Mouse (Mus musculus) hindbrain, embryonic 11.5 days (tissue): Measurements from ENCODE around the gene D430042O09Rik. TPM values are rescaled to one million over a fixed set of nuclear protein-coding genes. Genes with fewer than 3 reads are reported as not detected.
"Not testable (repeated sequence)": the region's sequence is repeated elsewhere in the genome, so short reads cannot be mapped to it uniquely, and the experiment has no call there.

ENCODE experiments used
- ATAC-seq: fragments of 200-750 bp; cut with Nextera tagmentation; 2 replicates; pipeline ENCODE4 v1.8.0; 2017; ENCODE audit warnings: mild to moderate bottlenecking, moderate TSS enrichment, moderate library complexity; ENCODE audit not compliant: low FRiP score
- DNase-seq: peaks from one replicate; pipeline ENCODE4 v3.0.0-alpha.2; 2015; ENCODE audit warnings: low spot score
- H3K27ac ChIP-seq: fragments of 300-500 bp; sonication (generic); 2 replicates; pipeline ENCODE4 v1.5.1; 2014; ENCODE audit warnings: mild to moderate bottlenecking, low read depth, low read length
- H3K27me3 ChIP-seq: fragments of 300-500 bp; sonication (generic); 2 replicates; pipeline ENCODE4 v1.6.1; 2014; ENCODE audit warnings: mild to moderate bottlenecking, low read length, moderate library complexity, mixed read lengths; ENCODE audit not compliant: control insufficient read depth, insufficient read depth
- H3K36me3 ChIP-seq: fragments of 300-500 bp; sonication (generic); 2 replicates; pipeline ENCODE4 v1.6.1; 2014; ENCODE audit warnings: mild to moderate bottlenecking, low read length, moderate library complexity, mixed read lengths; ENCODE audit not compliant: control insufficient read depth, insufficient read depth
- H3K4me1 ChIP-seq: fragments of 300-500 bp; sonication (generic); replicated peaks from 2 replicates; pipeline ENCODE4 v1.6.1; 2014; ENCODE audit warnings: low read length, mixed read lengths; ENCODE audit not compliant: control insufficient read depth, insufficient read depth
- H3K4me2 ChIP-seq: fragments of 300-500 bp; sonication (generic); replicated peaks from 2 replicates; pipeline ENCODE4 v1.6.1; 2014; ENCODE audit warnings: mild to moderate bottlenecking, low read depth, low read length
- H3K4me3 ChIP-seq: fragments of 300-500 bp; sonication (generic); 2 replicates; pipeline ENCODE4 v1.5.1; 2014; ENCODE audit warnings: low read depth, low read length
- H3K9ac ChIP-seq: fragments of 300-500 bp; sonication (generic); 2 replicates; pipeline ENCODE4 v1.6.1; 2014; ENCODE audit warnings: low read depth, low read length
- H3K9me3 ChIP-seq: fragments of 300-500 bp; sonication (generic); 2 replicates; pipeline ENCODE4 v1.6.1; 2016; ENCODE audit warnings: low read length; ENCODE audit not compliant: control insufficient read depth
- WGBS: fragments of 180-500 bp; shearing (Covaris S2); extraction: QIAGEN DNeasy Blood & Tissue Kit; methylation state at CpG from one replicate; pipeline ENCODE4 v1.1.7; 2014; 5-methylcytosine and 5-hydroxymethylcytosine counted together
- polyA plus RNA-seq: library from polyadenylated mRNA; unstranded; fragments of >200 nt; fragmentation: Nextera tagmentation; extraction: Ambion mirVana; gene quantifications from 2 replicates; pipeline ENCODE4 v1.2.1, GENCODE M21; 2014

The D430042O09Rik gene
- polyA plus RNA-seq, 1 experiment from 2014 or later: 8.0 TPM

- 96% methylated on average over 1 of the region's 1 CpGs for WGBS
- no peak overlapping the region for H3K4me2 ChIP-seq
- H3K4me1 ChIP-seq: peaks cover 12% of the 10 kb centered on the region
- H3K27me3 ChIP-seq: no peaks in the 10 kb centered on the region
- H3K36me3 ChIP-seq: peaks cover 48% of the 10 kb centered on the region
- ATAC-seq (no peak), DNase-seq (no peak)
- no peak overlapping the region for H3K9ac ChIP-seq
- no peak overlapping the region for H3K4me3 ChIP-seq
- no peak overlapping the region for H3K27ac ChIP-seq
- H3K9me3 ChIP-seq: peaks cover 3% of the 10 kb centered on the region; the same call in 1 of the 2 replicates
Observed at GRCm38 (mm10) chr7:125702791-125703190, 4.9 kb upstream of the D430042O09Rik start.

DNA sequence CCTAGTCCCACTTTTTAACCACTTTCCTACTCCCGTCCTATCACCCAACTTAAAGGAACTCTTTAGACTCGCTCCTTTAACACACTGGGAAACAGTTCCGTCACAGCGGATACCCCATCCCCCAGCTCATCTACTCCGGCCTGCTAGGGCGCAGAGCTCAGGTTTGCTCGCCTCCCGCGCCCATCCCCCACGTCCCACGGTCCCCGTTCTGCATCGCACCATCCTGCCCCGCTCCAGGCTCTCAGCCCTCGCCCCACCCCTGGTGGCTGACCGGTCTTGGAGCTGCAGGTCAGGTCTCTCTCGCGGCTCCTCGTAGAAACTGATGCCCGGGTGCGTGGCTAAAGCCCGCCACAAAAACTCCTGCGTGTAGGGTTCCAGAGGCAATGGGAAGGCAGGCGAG is 502 bp upstream of the D430042O09Rik start:
- Histone ChIP-seq H3K4me3 (peak overlapping the region; percentile 87), H3K27ac (peak overlapping the region; percentile 90), H3K36me3 (0 out of 2 replicates have a peak, but pooled peaks cover 12% of the 10 kb centered on the region), H3K9me3 (no peaks in the 10 kb centered on the region), H3K27me3 (no peaks in the 10 kb centered on the region), H3K4me2 (peak overlapping the region; percentile 66), H3K4me1 (peaks cover 12% of the 10 kb centered on the region), H3K9ac (peak overlapping the region; percentile 92)
- ATAC-seq (peak; percentile 90), DNase-seq (peak; percentile 75)
- whole genome bisulfite sequencing: under 1% methylated on average over 24 of the region's 24 CpGs

- H3K36me3 ChIP-seq: 0 out of 2 replicates have a peak, but pooled peaks cover 6% of the 10 kb centered on the region
- WGBS: 2% methylated on average over 14 of the region's 15 CpGs
- peak overlapping the region; percentile 87 for H3K4me3 ChIP-seq
- H3K4me1 ChIP-seq: peaks cover 12% of the 10 kb centered on the region
- ATAC-seq: no peak
- no peak for DNase-seq
- no peaks in the 10 kb centered on the region for H3K9me3 ChIP-seq
- no peaks in the 10 kb centered on the region for H3K27me3 ChIP-seq
- H3K4me2 ChIP-seq: peak overlapping the region; percentile 44
- H3K9ac ChIP-seq: peak overlapping the region; percentile 89
- 0 out of 2 replicates have a peak overlapping the region, but pooled peaks have one; percentile 43 for H3K27ac ChIP-seq
Observed at GRCm38 (mm10) chr7:125708100-125708499, 412 bp downstream of the D430042O09Rik start.

- 88% methylated on average over 6 of the region's 7 CpGs for WGBS
- H3K9ac ChIP-seq, H3K4me3 ChIP-seq, H3K27me3 ChIP-seq, H3K27ac ChIP-seq, H3K4me2 ChIP-seq, H3K9me3 ChIP-seq, ATAC-seq, DNase-seq, H3K4me1 ChIP-seq, H3K36me3 ChIP-seq: not testable (repeated sequence)
Observed at GRCm38 (mm10) chr7:125713542-125714055, 5.9 kb downstream of the D430042O09Rik start.

DNA sequence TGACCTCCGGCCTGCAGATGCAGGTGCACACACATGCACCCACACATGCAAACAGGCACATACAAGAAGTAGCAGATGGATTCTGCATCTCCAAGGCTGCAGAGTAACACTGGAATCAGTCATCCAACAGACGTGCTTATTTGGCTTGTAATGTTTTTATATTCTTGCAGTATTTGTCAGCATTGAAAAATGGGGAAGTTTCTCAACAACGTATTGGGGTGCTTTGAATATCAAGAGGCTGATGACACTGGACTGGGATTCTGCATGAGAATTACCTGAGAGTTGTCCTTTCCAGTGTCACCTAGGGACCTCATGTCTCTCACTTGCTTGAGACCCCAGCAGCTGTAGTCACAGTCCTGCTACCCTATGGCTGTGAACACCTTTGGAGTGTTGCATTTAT is 7.1 kb downstream of the D430042O09Rik start:
- DNase-seq (no peak), ATAC-seq (no peak)
- Histone ChIP-seq H3K36me3 (no peaks in the 10 kb centered on the region), H3K4me1 (no peaks in the 10 kb centered on the region), H3K9me3 (no peaks in the 10 kb centered on the region), H3K4me2 (no peak overlapping the region), H3K4me3 (no peak overlapping the region), H3K9ac (no peak overlapping the region), H3K27ac (no peak overlapping the region), H3K27me3 (no peaks in the 10 kb centered on the region)
- 89% methylated on average over 3 of the region's 3 CpGs for WGBS

- Histone ChIP-seq H3K36me3 (no peaks in the 10 kb centered on the region), H3K4me1 (no peaks in the 10 kb centered on the region), H3K9me3 (no peaks in the 10 kb centered on the region), H3K27ac (no peak overlapping the region), H3K4me3 (no peak overlapping the region), H3K9ac (no peak overlapping the region), H3K27me3 (no peaks in the 10 kb centered on the region), H3K4me2 (no peak overlapping the region)
- no peak for ATAC-seq
- WGBS: 65% methylated on average over 2 of the region's 2 CpGs
- no peak for DNase-seq
Observed at GRCm38 (mm10) chr7:125716724-125717123, 9.0 kb downstream of the D430042O09Rik start.

DNA sequence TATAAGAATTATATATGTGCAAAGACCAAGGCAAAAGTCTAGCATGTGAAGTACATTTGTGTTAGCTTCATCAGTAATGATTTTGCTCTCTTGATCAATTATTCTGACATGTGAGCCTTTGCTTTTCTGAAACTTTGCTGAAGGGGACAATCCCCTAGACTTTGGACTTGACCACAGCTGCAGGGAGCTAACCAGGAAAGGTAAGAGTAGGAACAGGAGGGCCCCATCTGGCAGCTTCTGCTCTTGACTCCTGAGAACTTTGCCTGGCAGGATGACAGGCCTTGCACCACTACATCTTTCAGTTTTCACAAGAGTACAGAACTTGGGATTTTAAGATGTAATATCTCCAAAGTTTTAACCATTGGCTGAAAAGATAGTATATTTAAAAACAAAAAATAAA is 9.9 kb downstream of the D430042O09Rik start:
- Histone ChIP-seq H3K4me1 (no peaks in the 10 kb centered on the region), H3K36me3 (no peaks in the 10 kb centered on the region), H3K9ac (no peak overlapping the region), H3K27ac (no peak overlapping the region), H3K9me3 (no peaks in the 10 kb centered on the region), H3K4me3 (no peak overlapping the region), H3K4me2 (no peak overlapping the region), H3K27me3 (no peaks in the 10 kb centered on the region)
- ATAC-seq (no peak), DNase-seq (no peak)

- no peak for DNase-seq
- H3K27me3 ChIP-seq: no peaks in the 10 kb centered on the region
- no peaks in the 10 kb centered on the region for H3K4me1 ChIP-seq
- no peak for ATAC-seq
- no peak overlapping the region for H3K4me3 ChIP-seq
- H3K9ac ChIP-seq: no peak overlapping the region
- H3K9me3 ChIP-seq: no peaks in the 10 kb centered on the region
- WGBS: 83% methylated on average over 5 of the region's 5 CpGs
- H3K27ac ChIP-seq: no peak overlapping the region
- no peaks in the 10 kb centered on the region for H3K36me3 ChIP-seq
- H3K4me2 ChIP-seq: no peak overlapping the region
Observed at GRCm38 (mm10) chr7:125720370-125720769, 12.7 kb downstream of the D430042O09Rik start.

- Histone ChIP-seq H3K27ac (no peak overlapping the region), H3K4me2 (no peak overlapping the region), H3K4me3 (no peak overlapping the region), H3K4me1 (no peaks in the 10 kb centered on the region), H3K9me3 (no peaks in the 10 kb centered on the region), H3K36me3 (no peaks in the 10 kb centered on the region), H3K9ac (no peak overlapping the region), H3K27me3 (no peaks in the 10 kb centered on the region)
- DNase-seq (no peak), ATAC-seq (no peak)
- WGBS: 79% methylated on average over 4 of the region's 4 CpGs
Observed at GRCm38 (mm10) chr7:125721033-125721432, 13.3 kb downstream of the D430042O09Rik start.
